Mouse (Mus musculus): ENCODE measurements around the gene Nqo1. TPM values are rescaled to one million over a fixed set of nuclear protein-coding genes. Genes with fewer than 3 reads are reported as not detected.

The Nqo1 gene
- total RNA-seq, 2 experiments from 2014 or later = 3.0 to 3.4 TPM

DNA sequence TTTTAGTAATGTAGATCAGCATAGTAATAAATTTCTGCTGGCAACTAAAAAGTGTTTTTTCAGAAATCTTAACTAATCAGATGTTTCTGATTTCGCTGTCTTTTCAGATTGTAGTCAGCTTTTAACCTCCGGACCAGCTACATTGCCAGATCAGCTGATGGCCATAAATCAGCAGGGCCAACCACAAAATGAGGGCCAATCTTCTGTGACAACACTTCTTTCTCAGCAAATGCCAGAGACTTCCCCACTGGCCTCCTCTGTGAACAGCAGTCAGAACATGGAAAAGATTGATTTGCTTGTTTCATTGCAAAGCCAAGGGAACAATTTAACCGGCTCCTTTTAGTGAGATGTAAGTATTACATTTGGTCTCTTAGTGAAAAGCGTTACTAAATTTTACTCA, 32.7 kb downstream of the Nqo1 start:
- intact Hi-C loops (cut with DNase I) = no loop called here

More for the DNA sequence above, 32.7 kb downstream of the Nqo1 start:
- no peak for DNase-seq (ENCODE audit: extremely low spot score in 1 of 2, low spot score in 2 of 2)

Other genes starting within 250 kb of the Nqo1 start
- gene Nfat5, start 109.7 kb downstream of the Nqo1 start, total RNA-seq (2021) = 10 to 100 TPM; 32.7 to 33.6 TPM
- 10 to 100 TPM; 32.7 to 38.0 TPM for gene Nob1, start 21.8 kb upstream of the Nqo1 start, total RNA-seq (2021)
- 10 to 100 TPM; 34.8 to 36.1 TPM for gene Wwp2, start 33.2 kb upstream of the Nqo1 start, total RNA-seq (2021)
- gene Psmd7, start 185.3 kb upstream of the Nqo1 start, total RNA-seq (2021) = 100 to 1,000 TPM; 107 TPM

Data from left cerebral cortex, postnatal 10 days (tissue).